Mouse (Mus musculus) CH12.LX (cell line): Measurements from ENCODE around the gene Sele. TPM values are rescaled to one million over a fixed set of nuclear protein-coding genes. Genes with fewer than 3 reads are reported as not detected.
A peak's percentile ranks its signal among the peaks of the same experiment; 100 is the strongest.

Source experiments
- DNase-seq: peaks from one replicate; pipeline ENCODE4 v3.0.0-alpha.2; 2013; ENCODE audit errors: extremely low read depth
- H3K27ac ChIP-seq: 2 replicates; pipeline ENCODE4 v1.5.1; 2012; ENCODE audit warnings: low read depth, mild to moderate bottlenecking, control low read depth, moderate library complexity; ENCODE audit not compliant: insufficient read depth
- H3K27me3 ChIP-seq: replicated peaks from 2 replicates; pipeline ENCODE3; 2012; ENCODE audit warnings: inconsistent platforms
- H3K36me3 ChIP-seq, 2 experiments: replicated peaks in 1 of 2; 2 replicates each; pipeline versions ENCODE3 to v1.6.1; 2012; ENCODE audit warnings: inconsistent platforms in 1 of 2, low read length in 1 of 2, mild to moderate bottlenecking in 1 of 2, mixed read lengths in 1 of 2, moderate library complexity in 1 of 2; ENCODE audit not compliant: control insufficient read depth in 1 of 2, insufficient read depth in 1 of 2
- H3K4me1 ChIP-seq, 2 experiments: 2 replicates each; pipeline ENCODE4 v1.6.1; 2012; ENCODE audit warnings: inconsistent platforms in 1 of 2, moderate library complexity in 1 of 2; ENCODE audit not compliant: insufficient read depth in 2 of 2, control insufficient read depth in 1 of 2
- H3K4me2 ChIP-seq: 2 replicates; pipeline ENCODE4 v1.6.1; 2012; ENCODE audit warnings: low read depth, mild to moderate bottlenecking, control low read depth; ENCODE audit not compliant: poor library complexity, insufficient read depth, severe bottlenecking
- H3K4me3 ChIP-seq, 3 experiments: fragments of 150-350 bp in 1 of 3; sonication (generic) in 1 of 3; replicated peaks in 1 of 3; 2 replicates each; pipeline versions ENCODE3 to v1.5.1; 2011 to 2012; ENCODE audit warnings: low read depth in 2 of 3, low read length in 2 of 3, mild to moderate bottlenecking in 2 of 3, moderate library complexity in 2 of 3, control low read depth in 1 of 3, improper control_type of control experiment in 1 of 3, inconsistent platforms in 1 of 3, mixed read lengths in 1 of 3; ENCODE audit not compliant: poor library complexity in 1 of 3
- H3K79me2 ChIP-seq: replicated peaks from 2 replicates; pipeline ENCODE4 v1.6.1; 2012; ENCODE audit warnings: mild to moderate bottlenecking, moderate library complexity; ENCODE audit not compliant: control insufficient read depth, poor library complexity, insufficient read depth, severe bottlenecking; ENCODE audit errors: extremely low read depth
- H3K9ac ChIP-seq: 2 replicates; pipeline ENCODE4 v1.6.1; 2012; ENCODE audit warnings: low read depth, mild to moderate bottlenecking, control low read depth, moderate library complexity; ENCODE audit not compliant: insufficient read depth
- H3K9me3 ChIP-seq: replicated peaks from 2 replicates; pipeline ENCODE3; 2012; ENCODE audit warnings: low read length, inconsistent platforms, mixed read lengths
- BHLHE40 ChIP-seq: IDR thresholded peaks from 2 replicates; pipeline ENCODE4 v1.6.1; 2011; ENCODE audit warnings: mild to moderate bottlenecking, low read depth, low read length, improper control_type of control experiment
- CHD2 ChIP-seq: IDR thresholded peaks from 2 replicates; pipeline ENCODE4 v1.6.1; 2011; ENCODE audit warnings: low read length, improper control_type of control experiment
- CTCF ChIP-seq, 2 experiments: IDR thresholded peaks in 1 of 2; conservative IDR thresholded peaks in 1 of 2; 2 replicates each; pipeline ENCODE4 v1.5.1; 2011 to 2012; ENCODE audit warnings: low read depth in 2 of 2, low read length in 2 of 2, improper control_type of control experiment in 1 of 2, inconsistent platforms in 1 of 2, mild to moderate bottlenecking in 1 of 2, moderate library complexity in 1 of 2
- GABPA ChIP-seq: IDR thresholded peaks from 2 replicates; pipeline ENCODE4 v1.6.1; 2012; ENCODE audit warnings: low read depth, low read length, improper control_type of control experiment, inconsistent platforms; ENCODE audit not compliant: insufficient replicate concordance
- HCFC1 ChIP-seq: IDR thresholded peaks from 2 replicates; pipeline ENCODE4 v1.6.1; 2012; ENCODE audit warnings: low read depth, mild to moderate bottlenecking, inconsistent platforms, low read length, improper control_type of control experiment
- IRF4 ChIP-seq: IDR thresholded peaks from 2 replicates; pipeline ENCODE4 v1.6.1; 2014; ENCODE audit warnings: low read depth, mild to moderate bottlenecking, inconsistent platforms, low read length, improper control_type of control experiment
- JUND ChIP-seq: conservative IDR thresholded peaks from 2 replicates; pipeline ENCODE4 v1.6.1; 2011; ENCODE audit warnings: low read depth, low read length, improper control_type of control experiment
- KAT2A ChIP-seq: IDR thresholded peaks from 2 replicates; pipeline ENCODE4 v1.6.1; 2012; ENCODE audit warnings: low read length, improper control_type of control experiment, inconsistent platforms; ENCODE audit not compliant: insufficient replicate concordance
- MAX ChIP-seq: IDR thresholded peaks from 2 replicates; pipeline ENCODE4 v1.6.1; 2011; ENCODE audit warnings: low read length, improper control_type of control experiment
- MXI1 ChIP-seq: IDR thresholded peaks from 2 replicates; pipeline ENCODE4 v1.6.1; 2011; ENCODE audit warnings: mild to moderate bottlenecking, low read depth, low read length, improper control_type of control experiment
- NELFE ChIP-seq: IDR thresholded peaks from 2 replicates; pipeline ENCODE4 v1.6.1; 2011; ENCODE audit warnings: low read depth, low read length, improper control_type of control experiment
- PAX5 ChIP-seq: IDR thresholded peaks from 2 replicates; pipeline ENCODE4 v1.6.1; 2012; ENCODE audit warnings: low read length, inconsistent platforms, mixed read lengths
- POLR2AphosphoS2 ChIP-seq: IDR thresholded peaks from 2 replicates; pipeline ENCODE4 v1.6.1; 2011; ENCODE audit warnings: low read depth, low read length, improper control_type of control experiment
- RCOR1 ChIP-seq: conservative IDR thresholded peaks from 2 replicates; pipeline ENCODE4 v1.6.1; 2012; ENCODE audit warnings: low read depth, mild to moderate bottlenecking, inconsistent platforms, low read length, improper control_type of control experiment
- TCF12 ChIP-seq: IDR thresholded peaks from 2 replicates; pipeline ENCODE4 v1.6.1; 2014; ENCODE audit warnings: low read depth, mild to moderate bottlenecking, inconsistent platforms, low read length, improper control_type of control experiment
- UBTF ChIP-seq: IDR thresholded peaks from 2 replicates; pipeline ENCODE4 v1.6.1; 2012; ENCODE audit warnings: low read depth, mild to moderate bottlenecking, inconsistent platforms, low read length, improper control_type of control experiment, moderate library complexity
- USF1 ChIP-seq: IDR thresholded peaks from 2 replicates; pipeline ENCODE4 v1.6.1; 2014; ENCODE audit warnings: low read depth, mild to moderate bottlenecking, inconsistent platforms, low read length, improper control_type of control experiment
- USF2 ChIP-seq: conservative IDR thresholded peaks from 2 replicates; pipeline ENCODE4 v1.6.1; 2011; ENCODE audit warnings: low read depth, low read length, improper control_type of control experiment
- ZMIZ1 ChIP-seq: IDR thresholded peaks from 2 replicates; pipeline ENCODE4 v1.6.1; 2012; ENCODE audit warnings: low read depth, mild to moderate bottlenecking, inconsistent platforms, low read length, improper control_type of control experiment
- ZNF384 ChIP-seq: IDR thresholded peaks from 2 replicates; pipeline ENCODE4 v1.6.1; 2012; ENCODE audit warnings: low read depth, low read length, improper control_type of control experiment, inconsistent platforms
- dilution Hi-C: fragments of 300-500 bp; cut with MboI; formaldehyde crosslinking; loops from 2 replicates; pipeline ENCODE4 v1.14.3; 2020; ENCODE audit warnings: low sequenced_read_pairs; ENCODE audit not compliant: extremely low pct_unique_long_range_greater_than_20kb, extremely low pct_ligation_motif_present
- in situ Hi-C: fragments of 300-500 bp; cut with MboI; formaldehyde crosslinking; loops from 3 replicates; pipeline ENCODE4 v1.14.3; 2019; ENCODE audit warnings: low sequenced_read_pairs, low pct_ligation_motif_present, low pct_unique_long_range_greater_than_20kb, mixed read lengths
- polyA plus RNA-seq: library from polyadenylated mRNA; unstranded; fragments of >175 nt; gene quantifications from 2 replicates; pipeline ENCODE4 v1.2.1, GENCODE M21; 2012; ENCODE audit warnings: low read depth; ENCODE audit not compliant: insufficient read length
- total RNA-seq, 2 experiments: library from RNA; depleted of rRNA; stranded (reverse); fragments of 300-350 nt in 1 of 2; fragments of >200 nt in 1 of 2; gene quantifications; 2 replicates each; pipeline ENCODE4 v1.2.3; 2012 to 2014

Sele gene
- total and polyA plus RNA-seq, 3 experiments, result not detected

DNA sequence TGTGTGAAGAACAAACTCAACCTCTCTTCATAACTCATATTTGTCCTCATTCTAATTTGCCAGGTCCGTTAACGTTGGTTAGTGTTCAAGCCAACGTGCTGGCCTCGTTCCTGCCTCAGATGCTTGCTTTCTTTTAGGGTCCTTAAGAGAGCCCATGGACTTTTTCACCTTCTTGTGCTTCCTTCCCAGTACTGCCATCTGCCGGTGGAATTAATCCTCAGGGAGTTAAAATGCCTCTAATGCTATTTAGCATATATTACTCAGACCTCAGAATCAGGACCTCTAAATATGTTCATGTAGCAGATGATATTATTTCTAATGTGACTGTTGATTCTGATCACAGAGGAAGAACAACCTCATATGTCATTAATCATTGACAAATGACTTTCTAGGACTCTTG, 20.6 kb upstream of the Sele start:
- Histone ChIP-seq H3K36me3 (no peaks in the 10 kb centered on the region), H3K4me1 (peaks cover 4 to 9% of the 10 kb centered on the region in 2 experiments; a peak in 3 of 4 replicates), H3K4me2 (no peak overlapping the region), H3K4me3 (no peak overlapping the region), H3K9ac (no peak overlapping the region), H3K9me3 (peaks cover 2% of the 10 kb centered on the region), H3K27me3 (no peaks in the 10 kb centered on the region), H3K79me2 (no peaks in the 10 kb centered on the region), H3K27ac (no peak overlapping the region)
- no peak for TF ChIP-seq JUND
- TF ChIP-seq NELFE, result no peak
- peak in 1 of 2 experiments; percentile 39; a peak in 2 of 4 replicates for TF ChIP-seq CTCF (conservative IDR thresholded peaks at IDR 0.05 in 1 of 2, IDR thresholded peaks at IDR 0.05 in 1 of 2; ENCODE audit: low read depth in 2 of 2, low read length in 2 of 2)
- no peak for TF ChIP-seq UBTF
- TF ChIP-seq USF1, result no peak
- dilution Hi-C loops (no loop called here), in situ Hi-C loops (no loop called here)
- peak; percentile 18 for DNase-seq

DNA sequence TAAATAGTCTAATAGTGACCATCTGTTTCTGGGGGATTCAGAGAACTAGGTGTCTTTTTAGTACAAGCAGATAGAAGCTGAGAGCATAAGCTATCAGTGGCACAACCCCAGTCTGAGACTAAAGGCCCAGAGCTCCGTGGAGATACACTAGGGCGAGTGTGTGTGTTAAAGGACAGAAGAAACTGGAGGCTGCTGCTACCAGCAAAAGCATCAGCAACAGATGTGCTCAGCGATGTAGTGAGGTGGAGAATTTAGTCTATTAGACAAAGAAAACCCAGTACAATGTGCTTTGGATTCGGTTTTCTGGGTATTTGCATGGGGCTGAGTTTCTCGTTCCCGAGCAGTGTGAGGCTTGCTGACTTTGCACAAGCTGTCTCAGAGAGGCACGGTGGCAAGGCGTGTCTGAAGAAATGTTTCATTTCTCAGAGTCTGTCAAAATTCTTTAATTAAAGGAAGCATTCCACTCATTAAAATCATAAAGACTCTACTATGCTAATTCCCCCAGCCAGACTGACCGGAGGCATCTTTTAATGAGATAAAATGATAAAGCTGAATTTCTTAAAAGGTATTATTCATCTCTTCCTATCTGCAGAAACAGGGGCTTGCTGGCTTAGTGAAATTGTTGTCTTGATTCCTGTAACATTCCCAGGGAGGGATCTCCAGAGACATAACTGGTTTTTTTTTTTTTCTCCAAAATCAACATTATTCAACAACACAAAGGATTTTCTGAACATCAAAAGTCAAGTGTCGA, 7.5 kb upstream of the Sele start:
- Histone ChIP-seq H3K27me3 (no peaks in the 10 kb centered on the region), H3K4me3 (no peak overlapping the region), H3K27ac (no peak overlapping the region), H3K36me3 (no peaks in the 10 kb centered on the region), H3K4me1 (no peaks in the 10 kb centered on the region), H3K4me2 (no peak overlapping the region), H3K9me3 (peaks cover 8% of the 10 kb centered on the region), H3K79me2 (no peaks in the 10 kb centered on the region), H3K9ac (no peak overlapping the region)
- no peak for TF ChIP-seq RCOR1
- TF ChIP-seq MAX, result no peak
- TF ChIP-seq IRF4, result no peak
- no peak for TF ChIP-seq CHD2
- TF ChIP-seq GABPA, result no peak
- no peak for TF ChIP-seq HCFC1
- TF ChIP-seq USF2, result no peak
- no peak for TF ChIP-seq ZNF384
- TF ChIP-seq NELFE, result no peak
- TF ChIP-seq TCF12, result no peak
- no peak for TF ChIP-seq BHLHE40
- TF ChIP-seq PAX5, result no peak
- TF ChIP-seq MXI1, result no peak
- no peak for TF ChIP-seq JUND
- no peak for TF ChIP-seq POLR2AphosphoS2
- TF ChIP-seq ZMIZ1, result no peak
- no peak for TF ChIP-seq KAT2A
- dilution Hi-C loops (no loop called here), in situ Hi-C loops (no loop called here)
- DNase-seq, result no peak
